Mouse (Mus musculus) midbrain, embryonic 14.5 days (tissue): ENCODE measurements at regions not wholly inside any gene's neighbourhood (a gene's known extent, or its start where the extent isn't known, plus 50 kb on each side); places are given as distances from the start of the nearest gene placed in this dataset.

Experiments
- ATAC-seq: fragments of 200-750 bp; cut with Nextera tagmentation; 2 replicates; pipeline ENCODE4 v1.8.0; 2017; ENCODE audit warnings: moderate number of reproducible peaks, moderate library complexity; ENCODE audit not compliant: low FRiP score, low TSS enrichment
- DNase-seq: peaks from one replicate; pipeline ENCODE4 v3.0.0-alpha.2; 2015
- H3K27ac ChIP-seq: fragments of 300-500 bp; sonication (generic); replicated peaks from 2 replicates; pipeline ENCODE4 v1.5.1; 2014; ENCODE audit warnings: mild to moderate bottlenecking, low read depth, low read length, moderate library complexity
- H3K27me3 ChIP-seq: fragments of 300-500 bp; sonication (generic); 2 replicates; pipeline ENCODE4 v1.6.1; 2014; ENCODE audit warnings: low read length, control low read depth, mixed read lengths; ENCODE audit not compliant: control insufficient read depth, insufficient read depth
- H3K36me3 ChIP-seq: fragments of 300-500 bp; sonication (generic); 2 replicates; pipeline ENCODE4 v1.6.1; 2014; ENCODE audit warnings: low read length, control low read depth; ENCODE audit not compliant: control insufficient read depth, insufficient read depth
- H3K4me1 ChIP-seq: fragments of 300-500 bp; sonication (generic); 2 replicates; pipeline ENCODE4 v1.6.1; 2014; ENCODE audit warnings: mild to moderate bottlenecking, antibody characterized with exemption, low read length, control low read depth; ENCODE audit not compliant: control insufficient read depth, insufficient read depth
- H3K4me2 ChIP-seq: fragments of 300-500 bp; sonication (generic); 2 replicates; pipeline ENCODE4 v1.6.1; 2014; ENCODE audit warnings: mild to moderate bottlenecking, low read length, moderate library complexity
- H3K4me3 ChIP-seq: fragments of 300-500 bp; sonication (generic); replicated peaks from 2 replicates; pipeline ENCODE4 v1.5.1; 2014; ENCODE audit warnings: low read depth, low read length
- H3K9ac ChIP-seq: fragments of 300-500 bp; sonication (generic); replicated peaks from 2 replicates; pipeline ENCODE4 v1.6.1; 2014; ENCODE audit warnings: mild to moderate bottlenecking, low read length, moderate library complexity
- H3K9me3 ChIP-seq: fragments of 300-500 bp; sonication (generic); 2 replicates; pipeline ENCODE4 v1.6.1; 2016; ENCODE audit warnings: low read length, control low read depth, mixed read lengths; ENCODE audit not compliant: control insufficient read depth
- WGBS: fragments of 180-500 bp; shearing (Covaris S2); extraction: QIAGEN DNeasy Blood & Tissue Kit; methylation state at CpG from one replicate; pipeline ENCODE4 v1.1.7; 2014; 5-methylcytosine and 5-hydroxymethylcytosine counted together

- Histone ChIP-seq H3K27ac (no peak overlapping the region), H3K9ac (no peak overlapping the region), H3K4me3 (no peak overlapping the region), H3K4me1 (no peaks in the 10 kb centered on the region), H3K9me3 (no peaks in the 10 kb centered on the region), H3K27me3 (no peaks in the 10 kb centered on the region), H3K4me2 (no peak overlapping the region), H3K36me3 (no peaks in the 10 kb centered on the region)
- 80% methylated on average over 6 of the region's 6 CpGs for WGBS
- ATAC-seq (no peak), DNase-seq (no peak)
These were observed 156.7 kb upstream of the Dppa4 start for GRCm38 (mm10) chr16:48126797-48127196.

- no peak overlapping the region for H3K4me2 ChIP-seq
- no peak for ATAC-seq
- H3K27ac ChIP-seq = no peak overlapping the region
- no peaks in the 10 kb centered on the region for H3K36me3 ChIP-seq
- no peaks in the 10 kb centered on the region for H3K4me1 ChIP-seq
- H3K4me3 ChIP-seq = no peak overlapping the region
- no peak overlapping the region for H3K9ac ChIP-seq
- no peaks in the 10 kb centered on the region for H3K9me3 ChIP-seq
- H3K27me3 ChIP-seq = no peaks in the 10 kb centered on the region
- no peak for DNase-seq
These were observed 156.2 kb upstream of the Dppa4 start for GRCm38 (mm10) chr16:48127338-48127737.

GRCm38 (mm10) chr16:48155355-48155754, 128.2 kb upstream of the Dppa4 start:
- WGBS = 71% methylated on average over 8 of the region's 8 CpGs
- no peaks in the 10 kb centered on the region for H3K9me3 ChIP-seq
- no peak overlapping the region for H3K4me3 ChIP-seq
- no peak overlapping the region for H3K4me2 ChIP-seq
- ATAC-seq (peak; percentile 20; the same call in 1 of the 2 replicates), DNase-seq (peak; percentile 3)
- H3K4me1 ChIP-seq = no peaks in the 10 kb centered on the region
- no peaks in the 10 kb centered on the region for H3K27me3 ChIP-seq
- H3K9ac ChIP-seq = no peak overlapping the region
- H3K27ac ChIP-seq = no peak overlapping the region
- no peaks in the 10 kb centered on the region for H3K36me3 ChIP-seq

- H3K27me3 ChIP-seq = no peaks in the 10 kb centered on the region
- 71% methylated on average over 12 of the region's 12 CpGs for WGBS
- H3K4me1 ChIP-seq = no peaks in the 10 kb centered on the region
- H3K4me3 ChIP-seq = no peak overlapping the region
- no peaks in the 10 kb centered on the region for H3K36me3 ChIP-seq
- peak; percentile 36 for DNase-seq
- no peak overlapping the region for H3K4me2 ChIP-seq
- no peak overlapping the region for H3K27ac ChIP-seq
- no peaks in the 10 kb centered on the region for H3K9me3 ChIP-seq
- ATAC-seq = peak; percentile 64
- H3K9ac ChIP-seq = no peak overlapping the region
These were observed 93.1 kb upstream of the Dppa4 start for GRCm38 (mm10) chr16:48190399-48190798.

- H3K9me3 ChIP-seq = no peaks in the 10 kb centered on the region
- DNase-seq = no peak
- H3K4me3 ChIP-seq = no peak overlapping the region
- H3K36me3 ChIP-seq = no peaks in the 10 kb centered on the region
- no peak for ATAC-seq
- WGBS = 89% methylated on average over 3 of the region's 3 CpGs
- H3K4me1 ChIP-seq = no peaks in the 10 kb centered on the region
- no peak overlapping the region for H3K4me2 ChIP-seq
- no peak overlapping the region for H3K27ac ChIP-seq
- H3K27me3 ChIP-seq = no peaks in the 10 kb centered on the region
- H3K9ac ChIP-seq = no peak overlapping the region
These were observed 91.3 kb upstream of the Dppa4 start for GRCm38 (mm10) chr16:48192197-48192596.

- no peak overlapping the region for H3K4me2 ChIP-seq
- H3K4me1 ChIP-seq = no peaks in the 10 kb centered on the region
- no peak overlapping the region for H3K9ac ChIP-seq
- H3K9me3 ChIP-seq = no peaks in the 10 kb centered on the region
- H3K36me3 ChIP-seq = no peaks in the 10 kb centered on the region
- no peaks in the 10 kb centered on the region for H3K27me3 ChIP-seq
- DNase-seq = no peak
- no peak overlapping the region for H3K4me3 ChIP-seq
- H3K27ac ChIP-seq = no peak overlapping the region
- ATAC-seq = no peak
These were observed 68.6 kb upstream of the Dppa4 start for GRCm38 (mm10) chr16:48214976-48215375.
